Mouse (Mus musculus) kidney, postnatal 0 days (tissue): ENCODE measurements around the gene Hoxa3. TPM values are rescaled to one million over a fixed set of nuclear protein-coding genes. Genes with fewer than 3 reads are reported as not detected.

ENCODE experiments used
- ATAC-seq: fragments of 200-750 bp; cut with Nextera tagmentation; replicated peaks from 2 replicates; pipeline ENCODE4 v1.8.0; 2017; ENCODE audit warnings: low read depth, moderate number of reproducible peaks, moderate TSS enrichment, moderate library complexity; ENCODE audit not compliant: low FRiP score
- DNase-seq: peaks from one replicate; pipeline ENCODE4 v3.0.0-alpha.2; 2016; ENCODE audit warnings: low spot score
- H3K27ac ChIP-seq: fragments of 300-500 bp; sonication (generic); 2 replicates; pipeline ENCODE4 v1.5.1; 2014; ENCODE audit warnings: mild to moderate bottlenecking
- H3K27me3 ChIP-seq: fragments of 300-500 bp; sonication (generic); 2 replicates; pipeline ENCODE4 v1.6.1; 2014; ENCODE audit warnings: low read length, mixed read lengths; ENCODE audit not compliant: insufficient read depth
- H3K36me3 ChIP-seq: fragments of 300-500 bp; sonication (generic); 2 replicates; pipeline ENCODE4 v1.6.1; 2014; ENCODE audit warnings: low read length, mixed read lengths; ENCODE audit not compliant: insufficient read depth
- H3K4me1 ChIP-seq: fragments of 300-500 bp; sonication (generic); replicated peaks from 2 replicates; pipeline ENCODE4 v1.6.1; 2014; ENCODE audit warnings: antibody characterized with exemption, low read length, mixed read lengths; ENCODE audit not compliant: insufficient read depth
- H3K4me2 ChIP-seq: fragments of 300-500 bp; sonication (generic); 2 replicates; pipeline ENCODE4 v1.6.1; 2014; ENCODE audit warnings: mild to moderate bottlenecking, low read length, moderate library complexity, mixed read lengths
- H3K4me3 ChIP-seq: fragments of 300-500 bp; sonication (generic); replicated peaks from 2 replicates; pipeline ENCODE4 v1.5.1; 2014; ENCODE audit warnings: low read depth, low read length
- H3K9ac ChIP-seq: fragments of 300-500 bp; sonication (generic); 2 replicates; pipeline ENCODE4 v1.6.1; 2014; ENCODE audit warnings: low read depth, low read length
- H3K9me3 ChIP-seq: fragments of 300-500 bp; sonication (generic); replicated peaks from 2 replicates; pipeline ENCODE4 v1.6.1; 2016; ENCODE audit warnings: low read length, inconsistent platforms, mixed read lengths
- CTCF ChIP-seq: IDR thresholded peaks from 2 replicates; pipeline ENCODE4 v1.5.1; 2016; ENCODE audit warnings: antibody characterized with exemption, low read depth, mild to moderate bottlenecking, moderate library complexity
- WGBS: fragments of 180-500 bp; shearing (Covaris S2); extraction: QIAGEN DNeasy Blood & Tissue Kit; methylation state at CpG from one replicate; pipeline ENCODE4 v1.1.7; 2014; 5-methylcytosine and 5-hydroxymethylcytosine counted together
- polyA plus RNA-seq: library from polyadenylated mRNA; unstranded; fragments of >200 nt; fragmentation: Nextera tagmentation; extraction: Ambion mirVana; gene quantifications from 2 replicates; pipeline ENCODE4 v1.2.1, GENCODE M21; 2015

Gene Hoxa3
- polyA plus RNA-seq, 1 experiment from 2014 or later, result 4.8 TPM

DNA sequence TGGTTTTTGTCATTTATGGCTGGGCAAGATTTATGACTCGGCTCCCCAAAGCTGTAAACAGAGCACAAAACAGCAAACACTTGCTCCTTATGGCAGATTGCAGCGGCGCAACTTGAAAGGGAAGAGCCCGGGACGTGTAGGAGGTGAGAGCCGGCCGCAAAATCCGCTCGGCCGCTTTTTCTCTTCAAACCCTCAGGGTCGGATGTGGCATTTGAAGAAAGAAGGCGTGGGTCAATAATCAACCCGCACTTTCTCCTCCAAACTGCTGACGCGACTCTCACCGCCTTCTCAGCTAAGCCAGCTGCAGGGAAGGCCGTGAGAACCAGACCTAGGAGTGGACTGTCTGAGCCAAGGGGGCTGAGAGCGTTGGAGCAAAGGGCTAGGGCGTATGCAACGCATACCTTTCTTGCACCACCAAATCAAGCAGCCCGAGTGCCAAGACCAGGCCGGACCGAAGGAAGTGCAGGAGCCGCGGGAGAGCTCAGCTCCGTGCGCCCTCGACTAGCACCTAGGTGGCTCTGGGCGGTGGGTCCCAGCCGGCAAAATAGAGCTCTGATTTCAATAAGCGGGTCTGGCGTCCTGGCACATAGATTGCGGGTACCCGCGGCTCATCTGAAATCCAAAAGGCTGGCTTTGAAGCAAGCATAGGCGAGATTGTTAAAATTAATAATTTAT, 35.9 kb downstream of the Hoxa3 start, which contains the start of gene 5730596B20Rik:
TSS of gene 5730596B20Rik (plus strand) at position 438 of the 675 bp plus-strand sequence.
- TF ChIP-seq CTCF, result no peak
- 0 out of 2 replicates have a peak, but pooled peaks cover 3% of the 10 kb centered on the region for H3K36me3 ChIP-seq
- peak within 1 kb of the TSS; percentile 96 for H3K27ac ChIP-seq
- DNase-seq, result peak; percentile 93
- WGBS, result 4% methylated on average over 36 of the region's 36 CpGs
- peak within 1 kb of the TSS; percentile 81 for H3K4me2 ChIP-seq
- peak within 1 kb of the TSS; percentile 88 for H3K9ac ChIP-seq
- ATAC-seq, result peak; percentile 50
- H3K27me3 ChIP-seq, result no peaks in the 10 kb centered on the region
- H3K4me1 ChIP-seq, result peaks cover 46% of the 10 kb centered on the region
- peak within 1 kb of the TSS; percentile 66 for H3K4me3 ChIP-seq
- H3K9me3 ChIP-seq, result no peaks in the 10 kb centered on the region

DNA sequence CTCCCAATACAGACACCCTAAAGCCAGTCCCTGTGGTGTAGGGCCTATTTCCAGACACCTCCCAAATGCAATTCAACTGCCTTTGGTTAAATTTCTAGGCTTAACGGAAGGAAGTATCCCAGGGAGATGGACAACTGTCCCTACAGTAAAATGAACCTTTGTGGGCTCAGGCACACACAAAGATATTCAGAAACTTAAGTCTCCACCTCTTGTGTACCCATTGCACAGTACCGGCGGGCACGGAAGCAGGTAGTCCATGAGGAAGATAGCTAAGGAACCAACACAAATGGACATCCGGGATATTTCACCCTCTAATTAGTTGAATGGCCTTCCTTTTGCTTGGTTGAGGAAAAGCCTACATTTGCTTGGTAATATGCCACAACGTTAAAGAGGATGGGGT, 36.7 kb downstream of the Hoxa3 start:
- Histone ChIP-seq H3K27me3 (no peaks in the 10 kb centered on the region), H3K9me3 (no peaks in the 10 kb centered on the region), H3K9ac (peak overlapping the region; percentile 88), H3K4me3 (peak overlapping the region; percentile 66), H3K4me1 (peaks cover 42% of the 10 kb centered on the region), H3K27ac (peak overlapping the region; percentile 96), H3K4me2 (peak overlapping the region; percentile 81), H3K36me3 (0 out of 2 replicates have a peak, but pooled peaks cover 2% of the 10 kb centered on the region)
- TF ChIP-seq CTCF, result no peak
- 7% methylated on average over 6 of the region's 6 CpGs for WGBS
- no peak for DNase-seq
- no peak for ATAC-seq

DNA sequence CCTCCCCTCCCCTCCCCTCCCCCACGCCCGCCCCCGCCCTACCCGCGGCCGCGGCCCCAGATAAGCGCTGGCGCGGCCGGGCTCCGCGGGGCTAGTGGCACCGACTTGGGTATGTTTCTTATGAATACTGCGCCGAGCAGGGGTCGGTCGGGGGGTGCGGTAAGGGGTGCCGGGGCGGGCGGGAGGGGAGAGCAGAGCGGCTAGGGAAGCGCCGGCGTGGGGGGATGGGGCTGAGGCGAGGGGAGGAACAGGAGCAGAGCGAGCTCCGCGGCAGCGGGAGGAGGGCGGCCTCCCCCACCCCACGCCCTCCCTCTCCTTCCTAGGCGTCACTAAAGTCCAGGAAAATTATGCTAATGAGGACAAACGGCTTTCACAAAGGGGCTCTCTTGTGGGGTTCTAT, 37.3 kb downstream of the Hoxa3 start:
- no peak for DNase-seq
- H3K9me3 ChIP-seq, result no peaks in the 10 kb centered on the region
- peaks cover 42% of the 10 kb centered on the region for H3K4me1 ChIP-seq
- 1% methylated on average over 24 of the region's 35 CpGs for WGBS
- H3K36me3 ChIP-seq, result no peaks in the 10 kb centered on the region
- TF ChIP-seq CTCF, result no peak
- peak overlapping the region; percentile 66 for H3K4me3 ChIP-seq
- peak overlapping the region; percentile 96 for H3K27ac ChIP-seq
- no peaks in the 10 kb centered on the region for H3K27me3 ChIP-seq
- peak overlapping the region; percentile 81 for H3K4me2 ChIP-seq
- peak overlapping the region; percentile 88 for H3K9ac ChIP-seq
- peak; percentile 8 for ATAC-seq

DNA sequence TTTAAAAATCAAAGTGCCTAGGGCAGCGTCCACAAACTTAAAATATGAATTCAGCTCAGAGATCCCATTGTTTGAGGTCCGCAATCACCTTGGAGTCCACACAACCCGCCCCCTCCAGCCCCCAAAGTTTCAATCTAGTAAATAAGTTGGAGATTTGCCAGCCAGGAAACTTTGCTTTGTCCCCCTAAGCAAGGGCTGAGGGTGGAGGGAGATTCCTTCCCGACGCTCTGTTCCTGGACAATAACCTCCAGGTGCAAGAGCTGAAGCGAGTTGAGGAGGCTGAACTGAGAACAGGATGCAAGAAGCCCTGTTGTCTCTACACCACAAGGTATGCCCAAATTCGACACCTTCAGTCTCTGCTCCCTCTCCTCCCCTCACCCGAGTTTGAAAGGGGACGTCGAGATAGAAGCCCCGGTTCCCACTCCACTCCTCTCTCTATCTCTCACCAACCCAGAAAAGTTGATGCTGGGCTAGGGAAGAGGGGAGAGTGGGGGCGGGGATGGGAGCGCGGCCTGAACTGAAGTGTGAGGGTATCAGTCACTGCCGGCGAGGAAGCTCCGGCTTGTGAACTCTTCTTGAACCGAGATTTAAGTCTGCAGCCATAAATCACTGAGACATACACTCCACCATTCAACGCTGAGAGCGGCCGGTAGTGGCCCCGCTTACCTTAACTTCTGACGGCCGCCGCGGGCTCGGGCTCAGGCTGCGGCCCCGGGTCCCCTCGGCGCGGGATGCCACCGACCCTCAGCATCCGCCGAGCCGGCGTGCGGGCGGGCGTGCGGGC, 38.0 kb downstream of the Hoxa3 start:
- no peak for TF ChIP-seq CTCF
- Histone ChIP-seq H3K9ac (peak overlapping the region; percentile 88), H3K27ac (peak overlapping the region; percentile 96), H3K4me2 (peak overlapping the region; percentile 81), H3K36me3 (no peaks in the 10 kb centered on the region), H3K4me3 (peak overlapping the region; percentile 66), H3K4me1 (peaks cover 40% of the 10 kb centered on the region), H3K9me3 (no peaks in the 10 kb centered on the region), H3K27me3 (no peaks in the 10 kb centered on the region)
- ATAC-seq, result peak; percentile 52
- DNase-seq, result peak; percentile 94
- 2% methylated on average over 41 of the region's 41 CpGs for WGBS

DNA sequence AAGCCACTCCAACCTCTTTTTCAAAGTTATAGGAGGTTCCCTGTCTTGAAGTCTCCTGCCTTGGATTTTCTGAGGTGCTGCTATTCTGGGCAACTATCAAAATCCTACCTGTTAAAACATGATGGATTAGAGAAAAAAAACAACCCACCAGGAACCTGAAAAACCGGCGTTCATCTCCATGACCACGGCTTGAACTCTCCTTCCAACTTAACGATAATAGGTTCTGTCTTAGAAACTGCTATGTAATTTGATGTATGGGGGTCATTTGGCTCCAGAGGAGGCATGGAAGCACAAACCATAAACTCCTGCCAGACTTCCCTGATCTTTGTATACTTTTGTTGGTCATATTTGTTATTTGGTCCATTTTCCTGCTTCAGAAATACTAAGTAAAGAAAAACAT, 39.5 kb downstream of the Hoxa3 start:
- peak overlapping the region; percentile 67; the same call in 1 of the 2 replicates for H3K4me2 ChIP-seq
- no peak for TF ChIP-seq CTCF
- WGBS, result 4% methylated on average over 4 of the region's 4 CpGs
- ATAC-seq (no peak), DNase-seq (no peak)
- H3K4me3 ChIP-seq, result no peak overlapping the region
- no peaks in the 10 kb centered on the region for H3K9me3 ChIP-seq
- H3K36me3 ChIP-seq, result no peaks in the 10 kb centered on the region
- H3K27me3 ChIP-seq, result no peaks in the 10 kb centered on the region
- no peak overlapping the region for H3K9ac ChIP-seq
- peaks cover 35% of the 10 kb centered on the region for H3K4me1 ChIP-seq
- H3K27ac ChIP-seq, result peak overlapping the region; percentile 85

DNA sequence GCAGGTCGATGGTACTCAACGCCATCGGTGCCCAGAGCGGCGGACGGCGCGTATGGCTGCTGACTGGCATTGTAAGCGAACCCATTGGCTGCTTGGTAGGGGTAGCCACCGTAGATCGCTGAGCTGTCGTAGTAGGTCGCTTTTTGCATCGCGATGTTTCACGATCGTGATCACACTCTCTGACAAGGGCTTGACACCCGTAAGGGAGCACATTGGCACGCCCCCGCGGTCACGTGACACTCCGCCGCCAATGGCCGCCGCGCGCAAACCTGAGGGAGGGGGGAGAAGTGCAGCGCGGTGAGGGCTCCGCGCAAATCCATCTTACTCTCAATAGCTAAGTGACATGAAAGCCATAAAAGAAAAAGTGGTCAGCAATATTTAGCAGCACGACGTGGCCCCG, 40.6 kb downstream of the Hoxa3 start:
- Histone ChIP-seq H3K27ac (peak overlapping the region; percentile 85), H3K4me2 (peak overlapping the region; percentile 67), H3K27me3 (no peaks in the 10 kb centered on the region), H3K9ac (peak overlapping the region; percentile 43; the same call in 1 of the 2 replicates), H3K9me3 (no peaks in the 10 kb centered on the region), H3K4me3 (peak overlapping the region; percentile 21), H3K4me1 (peaks cover 39% of the 10 kb centered on the region), H3K36me3 (no peaks in the 10 kb centered on the region)
- DNase-seq (peak; percentile 97), ATAC-seq (peak; percentile 74)
- WGBS, result 1% methylated on average over 35 of the region's 35 CpGs
- TF ChIP-seq CTCF, result no peak
